Mouse (Mus musculus): Measurements from ENCODE around the gene Syne4.

DNA sequence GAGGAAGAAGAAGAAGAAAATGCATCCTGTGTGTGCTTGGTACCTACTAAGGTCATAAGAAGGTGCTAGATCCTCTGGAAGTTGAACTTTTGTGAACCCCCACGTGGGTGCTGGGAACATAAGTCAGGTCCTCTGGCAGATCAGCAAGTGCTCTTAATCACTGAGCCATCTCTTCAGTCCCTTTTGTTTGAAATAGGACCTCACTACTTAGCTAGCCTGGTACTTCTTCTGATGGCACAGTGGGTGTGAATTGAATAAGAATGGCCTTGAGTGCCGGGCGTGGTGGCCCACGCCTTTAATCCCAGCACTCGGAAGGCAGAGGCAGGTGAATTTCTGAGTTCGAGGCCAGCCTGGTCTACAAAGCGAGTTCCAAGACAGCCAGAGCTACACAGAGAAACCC, 48.7 kb upstream of the Syne4 start:
- no peak for TF ChIP-seq CTCF (IDR thresholded peaks at IDR 0.05; ENCODE audit: low read depth, low read length)
- no peak for TF ChIP-seq POLR2A (IDR thresholded peaks at IDR 0.05; ENCODE audit: borderline replicate concordance, low read depth, low read length)
